Mouse (Mus musculus): Measurements from ENCODE around the gene Kcnj15. TPM values are rescaled to one million over a fixed set of nuclear protein-coding genes. Genes with fewer than 3 reads are reported as not detected.

The Kcnj15 gene
- polyA plus RNA-seq, 1 experiment from 2014 or later, result 0.19 TPM

GRCm38 (mm10) chr16:95242114-95242513, 15.2 kb upstream of the Kcnj15 start:
- no peaks in the 10 kb centered on the region for H3K27me3 ChIP-seq (ENCODE audit: control insufficient read depth, insufficient read depth, low read depth, low read length)
- H3K36me3 ChIP-seq (ENCODE audit: control insufficient read depth, insufficient read depth), result no peaks in the 10 kb centered on the region
- no peaks in the 10 kb centered on the region for H3K4me1 ChIP-seq (ENCODE audit: control insufficient read depth, low read depth, low read length)
- WGBS (ENCODE audit: insufficient replicate concordance), result 69% methylated on average over 4 of the region's 4 CpGs
- no peak overlapping the region for H3K9ac ChIP-seq (ENCODE audit: low read depth, low read length)
- no peak overlapping the region for H3K27ac ChIP-seq (ENCODE audit: low read length)
- no peaks in the 10 kb centered on the region for H3K9me3 ChIP-seq (replicated peaks; ENCODE audit: control insufficient read depth, low read length)
- H3K4me2 ChIP-seq (ENCODE audit: low read depth, low read length), result no peak overlapping the region
- ATAC-seq (ENCODE audit: low read depth), result no peak
- no peak overlapping the region for H3K4me3 ChIP-seq (ENCODE audit: low read depth, low read length)

- Histone ChIP-seq H3K9ac (ENCODE audit: low read depth, low read length) (no peak overlapping the region), H3K27ac (ENCODE audit: low read length) (no peak overlapping the region), H3K36me3 (ENCODE audit: control insufficient read depth, insufficient read depth) (no peaks in the 10 kb centered on the region), H3K9me3 (replicated peaks; ENCODE audit: control insufficient read depth, low read length) (no peaks in the 10 kb centered on the region), H3K4me2 (ENCODE audit: low read depth, low read length) (no peak overlapping the region), H3K4me3 (ENCODE audit: low read depth, low read length) (no peak overlapping the region), H3K27me3 (ENCODE audit: control insufficient read depth, insufficient read depth, low read depth, low read length) (no peaks in the 10 kb centered on the region), H3K4me1 (ENCODE audit: control insufficient read depth, low read depth, low read length) (no peaks in the 10 kb centered on the region)
- no peak for ATAC-seq (ENCODE audit: low read depth)
- WGBS (ENCODE audit: insufficient replicate concordance), result 65% methylated on average over 1 of the region's 1 CpGs
Observed at GRCm38 (mm10) chr16:95243401-95243800, 14.0 kb upstream of the Kcnj15 start.

GRCm38 (mm10) chr16:95244626-95245303, 12.6 kb upstream of the Kcnj15 start:
- Histone ChIP-seq H3K4me2 (ENCODE audit: low read depth, low read length) (no peak overlapping the region), H3K27me3 (ENCODE audit: control insufficient read depth, insufficient read depth, low read depth, low read length) (no peaks in the 10 kb centered on the region), H3K9ac (ENCODE audit: low read depth, low read length) (no peak overlapping the region), H3K9me3 (replicated peaks; ENCODE audit: control insufficient read depth, low read length) (no peaks in the 10 kb centered on the region), H3K4me1 (ENCODE audit: control insufficient read depth, low read depth, low read length) (no peaks in the 10 kb centered on the region), H3K4me3 (ENCODE audit: low read depth, low read length) (no peak overlapping the region), H3K27ac (ENCODE audit: low read length) (no peak overlapping the region), H3K36me3 (ENCODE audit: control insufficient read depth, insufficient read depth) (no peaks in the 10 kb centered on the region)
- 33% methylated on average over 12 of the region's 12 CpGs for WGBS (ENCODE audit: insufficient replicate concordance)
- ATAC-seq (ENCODE audit: low read depth), result no peak

GRCm38 (mm10) chr16:95245499-95245898, 11.9 kb upstream of the Kcnj15 start:
- no peak overlapping the region for H3K4me2 ChIP-seq (ENCODE audit: low read depth, low read length)
- WGBS (ENCODE audit: insufficient replicate concordance), result 51% methylated on average over 3 of the region's 3 CpGs
- no peak overlapping the region for H3K9ac ChIP-seq (ENCODE audit: low read depth, low read length)
- H3K9me3 ChIP-seq (replicated peaks; ENCODE audit: control insufficient read depth, low read length), result no peaks in the 10 kb centered on the region
- no peak for ATAC-seq (ENCODE audit: low read depth)
- no peaks in the 10 kb centered on the region for H3K4me1 ChIP-seq (ENCODE audit: control insufficient read depth, low read depth, low read length)
- H3K27me3 ChIP-seq (ENCODE audit: control insufficient read depth, insufficient read depth, low read depth, low read length), result no peaks in the 10 kb centered on the region
- H3K27ac ChIP-seq (ENCODE audit: low read length), result no peak overlapping the region
- no peak overlapping the region for H3K4me3 ChIP-seq (ENCODE audit: low read depth, low read length)
- no peaks in the 10 kb centered on the region for H3K36me3 ChIP-seq (ENCODE audit: control insufficient read depth, insufficient read depth)

GRCm38 (mm10) chr16:95248646-95249045, 8.7 kb upstream of the Kcnj15 start:
- H3K4me2 ChIP-seq (ENCODE audit: low read depth, low read length), result no peak overlapping the region
- no peaks in the 10 kb centered on the region for H3K9me3 ChIP-seq (replicated peaks; ENCODE audit: control insufficient read depth, low read length)
- 65% methylated on average over 5 of the region's 5 CpGs for WGBS (ENCODE audit: insufficient replicate concordance)
- no peaks in the 10 kb centered on the region for H3K27me3 ChIP-seq (ENCODE audit: control insufficient read depth, insufficient read depth, low read depth, low read length)
- H3K4me1 ChIP-seq (ENCODE audit: control insufficient read depth, low read depth, low read length), result no peaks in the 10 kb centered on the region
- no peak overlapping the region for H3K4me3 ChIP-seq (ENCODE audit: low read depth, low read length)
- H3K27ac ChIP-seq (ENCODE audit: low read length), result no peak overlapping the region
- ATAC-seq (ENCODE audit: low read depth), result no peak
- H3K36me3 ChIP-seq (ENCODE audit: control insufficient read depth, insufficient read depth), result no peaks in the 10 kb centered on the region
- no peak overlapping the region for H3K9ac ChIP-seq (ENCODE audit: low read depth, low read length)

GRCm38 (mm10) chr16:95256648-95257047, 710 bp upstream of the Kcnj15 start:
- Histone ChIP-seq H3K27ac (ENCODE audit: low read length) (no peak overlapping the region), H3K4me3 (ENCODE audit: low read depth, low read length) (no peak overlapping the region), H3K9ac (ENCODE audit: low read depth, low read length) (no peak overlapping the region), H3K9me3 (replicated peaks; ENCODE audit: control insufficient read depth, low read length) (no peaks in the 10 kb centered on the region), H3K36me3 (ENCODE audit: control insufficient read depth, insufficient read depth) (no peaks in the 10 kb centered on the region), H3K4me2 (ENCODE audit: low read depth, low read length) (no peak overlapping the region), H3K4me1 (ENCODE audit: control insufficient read depth, low read depth, low read length) (no peaks in the 10 kb centered on the region), H3K27me3 (ENCODE audit: control insufficient read depth, insufficient read depth, low read depth, low read length) (no peaks in the 10 kb centered on the region; the same call in 1 of the 2 replicates)
- ATAC-seq (ENCODE audit: low read depth), result no peak
- WGBS (ENCODE audit: insufficient replicate concordance), result 38% methylated on average over 2 of the region's 2 CpGs

GRCm38 (mm10) chr16:95258100-95258499, 742 bp downstream of the Kcnj15 start:
- Histone ChIP-seq H3K36me3 (ENCODE audit: control insufficient read depth, insufficient read depth) (no peaks in the 10 kb centered on the region), H3K9me3 (replicated peaks; ENCODE audit: control insufficient read depth, low read length) (no peaks in the 10 kb centered on the region), H3K4me2 (ENCODE audit: low read depth, low read length) (no peak overlapping the region), H3K27me3 (ENCODE audit: control insufficient read depth, insufficient read depth, low read depth, low read length) (no peaks in the 10 kb centered on the region; the same call in 1 of the 2 replicates), H3K4me1 (ENCODE audit: control insufficient read depth, low read depth, low read length) (no peaks in the 10 kb centered on the region), H3K4me3 (ENCODE audit: low read depth, low read length) (no peak overlapping the region), H3K27ac (ENCODE audit: low read length) (no peak overlapping the region), H3K9ac (ENCODE audit: low read depth, low read length) (no peak overlapping the region)
- WGBS (ENCODE audit: insufficient replicate concordance), result 25% methylated on average over 4 of the region's 4 CpGs
- no peak for ATAC-seq (ENCODE audit: low read depth)

- H3K4me3 ChIP-seq (ENCODE audit: low read depth, low read length), result no peak overlapping the region
- no peaks in the 10 kb centered on the region for H3K9me3 ChIP-seq (replicated peaks; ENCODE audit: control insufficient read depth, low read length)
- no peaks in the 10 kb centered on the region for H3K4me1 ChIP-seq (ENCODE audit: control insufficient read depth, low read depth, low read length)
- ATAC-seq (ENCODE audit: low read depth), result no peak
- no peaks in the 10 kb centered on the region; the same call in 1 of the 2 replicates for H3K27me3 ChIP-seq (ENCODE audit: control insufficient read depth, insufficient read depth, low read depth, low read length)
- WGBS (ENCODE audit: insufficient replicate concordance), result 53% methylated on average over 4 of the region's 4 CpGs
- no peak overlapping the region for H3K9ac ChIP-seq (ENCODE audit: low read depth, low read length)
- no peak overlapping the region for H3K4me2 ChIP-seq (ENCODE audit: low read depth, low read length)
- no peak overlapping the region for H3K27ac ChIP-seq (ENCODE audit: low read length)
- H3K36me3 ChIP-seq (ENCODE audit: control insufficient read depth, insufficient read depth), result no peaks in the 10 kb centered on the region
Observed at GRCm38 (mm10) chr16:95259505-95259904, 2.1 kb downstream of the Kcnj15 start.

- H3K9me3 ChIP-seq (replicated peaks; ENCODE audit: control insufficient read depth, low read length), result no peaks in the 10 kb centered on the region
- 49% methylated on average over 5 of the region's 5 CpGs for WGBS (ENCODE audit: insufficient replicate concordance)
- no peak overlapping the region for H3K4me2 ChIP-seq (ENCODE audit: low read depth, low read length)
- no peak for ATAC-seq (ENCODE audit: low read depth)
- H3K27ac ChIP-seq (ENCODE audit: low read length), result no peak overlapping the region
- no peaks in the 10 kb centered on the region; the same call in 1 of the 2 replicates for H3K27me3 ChIP-seq (ENCODE audit: control insufficient read depth, insufficient read depth, low read depth, low read length)
- H3K36me3 ChIP-seq (ENCODE audit: control insufficient read depth, insufficient read depth), result no peaks in the 10 kb centered on the region
- no peaks in the 10 kb centered on the region for H3K4me1 ChIP-seq (ENCODE audit: control insufficient read depth, low read depth, low read length)
- no peak overlapping the region for H3K9ac ChIP-seq (ENCODE audit: low read depth, low read length)
- no peak overlapping the region for H3K4me3 ChIP-seq (ENCODE audit: low read depth, low read length)
Observed at GRCm38 (mm10) chr16:95260693-95261092, 3.3 kb downstream of the Kcnj15 start.
